Mouse (Mus musculus) megakaryocyte, embryonic 14.5 days (primary cell): ENCODE measurements at regions not wholly inside any gene's neighbourhood (a gene's known extent, or its start where the extent isn't known, plus 50 kb on each side); places are given as distances from the start of the nearest gene placed in this dataset.

Experiments used
- H3K27me3 ChIP-seq: replicated peaks from 2 replicates; pipeline ENCODE3; 2012; ENCODE audit warnings: inconsistent platforms
- H3K36me3 ChIP-seq: replicated peaks from 2 replicates; pipeline ENCODE3; 2012; ENCODE audit warnings: low read length, inconsistent platforms, mixed read lengths
- H3K4me1 ChIP-seq: 2 replicates; pipeline ENCODE4 v1.6.1; 2012; ENCODE audit warnings: inconsistent platforms
- H3K4me3 ChIP-seq: replicated peaks from 2 replicates; pipeline ENCODE3; 2012; ENCODE audit warnings: moderate library complexity, mild to moderate bottlenecking, inconsistent platforms
- H3K9me3 ChIP-seq: 2 replicates; pipeline ENCODE4 v1.6.1; 2012; ENCODE audit warnings: inconsistent platforms
- FLI1 ChIP-seq: IDR thresholded peaks from 2 replicates; pipeline ENCODE4 v1.6.1; 2012; ENCODE audit warnings: low read length, inconsistent platforms, mixed read lengths
- GATA1 ChIP-seq: IDR thresholded peaks from 3 replicates; pipeline ENCODE4 v1.6.1; 2012; ENCODE audit warnings: mixed read lengths, low read length, inconsistent platforms, borderline replicate concordance

DNA sequence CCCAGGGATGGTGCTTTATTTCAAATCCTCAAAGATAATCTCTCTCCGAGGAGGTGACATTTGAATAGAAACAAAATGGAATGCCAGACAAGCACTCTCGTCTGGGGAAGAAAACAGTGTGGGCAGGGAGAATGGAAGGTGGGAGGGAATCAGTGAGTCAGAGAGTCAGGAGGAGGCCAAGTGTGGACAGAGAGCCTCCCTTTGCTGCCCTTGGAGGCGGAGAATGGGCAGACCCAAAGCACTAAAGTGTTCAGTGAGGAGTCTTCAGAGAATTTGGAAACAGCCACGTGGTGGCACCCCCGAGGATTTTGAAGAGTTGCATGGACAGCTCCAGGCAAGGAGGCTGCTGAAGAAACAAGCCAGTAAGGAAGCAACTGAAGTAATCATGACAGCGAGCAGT lies 367.2 kb downstream of the Pdcd6ip start:
- TF ChIP-seq FLI1 (no peak), GATA1 (no peak)
- Histone ChIP-seq H3K4me1 (no peaks in the 10 kb centered on the region), H3K27me3 (no peaks in the 10 kb centered on the region), H3K9me3 (peaks cover 65% of the 10 kb centered on the region), H3K36me3 (no peaks in the 10 kb centered on the region), H3K4me3 (no peak overlapping the region)

DNA sequence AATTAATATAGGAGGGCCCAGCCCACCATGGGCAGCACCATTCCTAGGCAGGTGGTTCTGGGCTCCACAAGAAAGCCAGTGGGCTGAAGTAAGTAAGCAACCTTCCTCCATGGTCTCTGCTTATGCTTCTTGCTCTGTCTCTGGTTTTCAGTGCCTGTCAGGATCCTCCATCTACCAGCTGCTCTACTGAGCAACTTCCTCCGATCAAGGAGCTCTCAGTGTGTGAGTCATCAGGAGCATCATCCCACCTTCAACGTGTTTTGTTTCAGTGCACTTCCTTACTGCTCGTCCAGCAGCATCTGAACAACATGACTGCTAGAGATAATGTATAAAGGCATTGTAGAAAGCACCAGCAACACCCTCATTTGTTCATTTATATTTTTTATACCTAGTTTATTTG lies 368.0 kb downstream of the Pdcd6ip start:
- Histone ChIP-seq H3K4me1 (no peaks in the 10 kb centered on the region), H3K9me3 (peaks cover 65% of the 10 kb centered on the region), H3K27me3 (no peaks in the 10 kb centered on the region), H3K36me3 (no peaks in the 10 kb centered on the region), H3K4me3 (no peak overlapping the region)
- TF ChIP-seq GATA1 (no peak), FLI1 (no peak)

DNA sequence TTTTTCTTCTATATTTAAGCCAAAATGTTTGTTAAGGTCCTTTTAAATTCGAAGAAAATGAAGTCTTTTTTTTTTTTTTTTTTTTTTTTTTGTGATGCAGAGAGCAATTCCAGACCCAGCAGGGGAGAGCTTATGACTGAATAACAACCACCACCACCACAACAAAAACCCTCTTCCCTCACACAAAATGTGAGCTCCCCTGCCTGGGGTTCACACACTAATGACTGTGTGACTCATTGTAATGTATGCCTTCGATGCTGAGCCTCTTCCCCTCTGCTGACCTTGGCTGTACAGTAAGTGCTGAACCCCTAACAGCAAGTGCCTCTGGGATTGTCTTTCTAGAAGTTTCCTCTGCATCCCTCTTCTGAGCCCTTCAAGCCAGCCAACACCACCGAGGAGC lies 383.6 kb downstream of the Pdcd6ip start:
- Histone ChIP-seq H3K9me3 (peaks cover 35% of the 10 kb centered on the region), H3K36me3 (no peaks in the 10 kb centered on the region), H3K27me3 (no peaks in the 10 kb centered on the region), H3K4me3 (no peak overlapping the region), H3K4me1 (no peaks in the 10 kb centered on the region)
- TF ChIP-seq GATA1 (no peak), FLI1 (no peak)

DNA sequence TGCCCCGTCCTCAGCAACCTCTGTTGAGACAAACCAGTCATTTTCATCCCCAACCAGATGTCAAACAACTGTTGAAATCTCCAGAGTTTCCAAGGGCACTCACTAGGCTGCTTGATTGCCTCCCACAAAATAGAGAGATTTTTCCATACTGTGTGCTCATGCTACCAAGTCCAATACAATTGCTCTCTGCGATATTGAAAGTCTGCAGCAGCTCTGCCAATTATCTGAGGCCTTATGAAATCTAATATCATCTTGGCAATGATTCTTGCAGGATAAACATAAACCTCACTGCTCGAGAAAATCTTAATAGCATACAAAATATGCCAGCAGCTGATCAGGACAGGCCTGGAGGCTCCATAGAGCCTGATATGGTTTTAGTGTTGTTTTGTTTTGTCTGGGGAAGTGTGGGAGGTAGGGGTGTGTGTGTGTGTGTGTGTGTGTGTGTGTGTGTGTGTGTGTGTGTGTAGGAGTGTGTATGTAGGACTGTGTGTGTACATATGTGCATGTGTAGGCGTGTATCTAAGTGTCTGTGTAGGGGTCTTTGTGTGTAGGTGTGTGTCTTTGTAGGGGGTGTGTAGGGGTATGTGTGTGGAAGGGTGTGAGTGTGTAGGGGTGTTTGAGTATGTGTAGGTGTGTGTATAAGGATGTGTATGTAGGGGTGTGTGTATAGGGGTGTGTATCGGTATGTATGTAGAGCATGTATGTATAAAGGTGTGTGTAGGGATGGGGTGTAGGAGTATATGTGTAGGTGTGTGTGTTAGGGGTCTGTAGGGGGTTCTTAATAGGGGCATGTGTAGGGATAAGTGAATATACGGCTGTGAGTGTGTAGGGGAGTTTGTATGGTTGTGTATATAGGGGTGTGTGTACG lies 398.1 kb downstream of the Pdcd6ip start:
- H3K9me3 ChIP-seq = peaks cover 44% of the 10 kb centered on the region
- no peaks in the 10 kb centered on the region for H3K27me3 ChIP-seq
- H3K36me3 ChIP-seq = no peaks in the 10 kb centered on the region
- H3K4me1 ChIP-seq = no peaks in the 10 kb centered on the region
- no peak for TF ChIP-seq FLI1
- TF ChIP-seq GATA1 = no peak
- no peak overlapping the region for H3K4me3 ChIP-seq

DNA sequence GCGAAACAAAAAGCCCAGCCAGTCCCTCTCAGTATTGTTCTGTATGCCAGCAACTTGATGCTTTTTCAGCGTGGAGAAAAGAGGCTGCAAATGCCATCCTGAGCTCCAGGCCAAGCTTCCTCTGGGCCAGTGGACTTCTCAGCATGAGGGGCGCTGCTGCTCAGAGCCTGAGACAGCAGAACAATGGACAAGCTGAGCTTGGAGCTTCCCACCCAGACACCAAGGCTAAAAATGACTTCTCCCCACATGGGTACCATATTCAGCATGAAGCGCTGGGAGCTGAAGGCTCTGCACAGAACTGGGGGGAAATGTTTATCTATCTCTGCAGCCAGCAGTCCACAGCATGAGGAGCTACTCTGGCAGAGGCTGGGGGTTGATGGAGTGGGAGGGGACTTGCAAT lies 402.3 kb downstream of the Pdcd6ip start:
- Histone ChIP-seq H3K4me3 (no peak overlapping the region), H3K36me3 (no peaks in the 10 kb centered on the region), H3K27me3 (no peaks in the 10 kb centered on the region), H3K4me1 (no peaks in the 10 kb centered on the region), H3K9me3 (peaks cover 45% of the 10 kb centered on the region)
- TF ChIP-seq FLI1 (no peak), GATA1 (no peak)

DNA sequence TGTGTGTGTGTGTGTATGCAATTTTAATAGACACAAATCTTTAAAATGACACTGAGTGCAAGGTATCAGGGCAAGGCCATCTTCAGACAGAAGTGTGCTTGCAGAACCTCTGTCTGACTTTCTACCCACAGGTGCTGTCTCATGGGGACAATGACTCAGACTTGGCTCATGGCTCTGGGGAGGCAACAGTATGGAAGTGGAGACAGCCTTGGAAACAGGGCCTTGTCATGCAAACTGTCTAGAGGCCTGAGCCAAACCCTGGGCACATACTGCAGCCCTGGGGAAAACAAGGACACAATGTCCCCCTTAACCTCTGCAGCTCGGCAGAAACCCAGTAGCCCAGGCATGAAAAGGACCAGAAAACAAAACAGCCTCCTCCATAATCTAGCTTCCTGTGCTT lies 405.6 kb downstream of the Pdcd6ip start:
- Histone ChIP-seq H3K27me3 (no peaks in the 10 kb centered on the region), H3K9me3 (peaks cover 45% of the 10 kb centered on the region), H3K36me3 (no peaks in the 10 kb centered on the region), H3K4me3 (no peak overlapping the region), H3K4me1 (no peaks in the 10 kb centered on the region)
- TF ChIP-seq GATA1 = no peak
- TF ChIP-seq FLI1 = no peak

DNA sequence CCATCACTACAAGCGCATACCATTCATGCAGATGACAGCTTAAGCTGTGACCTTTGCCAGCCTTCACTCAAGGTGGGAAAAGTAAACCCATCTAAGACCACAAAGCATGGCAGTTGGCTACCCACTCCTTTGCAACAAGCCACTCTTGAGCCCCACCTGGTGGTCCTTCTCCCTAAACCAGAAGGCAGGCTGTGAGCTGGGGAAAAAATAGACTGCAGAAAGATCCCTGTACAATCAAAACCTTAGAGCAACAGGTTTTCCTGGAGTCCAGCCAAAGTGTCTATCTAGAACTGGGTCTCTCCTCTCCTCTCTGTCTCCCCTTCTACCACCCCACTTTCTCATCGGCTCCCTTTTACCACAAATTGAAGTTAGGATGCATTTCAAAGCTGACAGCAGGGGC lies 407.2 kb downstream of the Pdcd6ip start:
- peaks cover 50% of the 10 kb centered on the region for H3K9me3 ChIP-seq

DNA sequence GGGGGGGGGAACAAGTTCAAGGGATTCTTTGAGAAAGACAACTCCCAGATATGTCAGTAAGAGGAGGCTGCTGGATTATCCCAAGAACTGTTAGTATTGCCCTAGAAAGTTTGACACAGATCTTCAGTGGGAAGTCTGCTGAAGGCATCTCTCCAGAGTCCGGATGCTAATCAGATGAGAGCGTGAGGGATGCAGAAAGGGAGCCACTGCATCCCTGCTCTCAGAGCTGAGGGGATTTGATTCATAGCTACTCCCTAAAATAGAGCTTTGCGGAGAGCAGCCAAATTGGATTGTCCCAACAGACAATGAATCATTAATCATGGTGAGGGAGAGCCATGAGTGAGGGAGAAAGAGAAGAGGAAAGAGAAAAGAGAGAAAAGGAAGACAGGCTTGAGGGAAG lies 408.2 kb downstream of the Pdcd6ip start:
- TF ChIP-seq FLI1 = no peak
- no peak for TF ChIP-seq GATA1
- H3K27me3 ChIP-seq = no peaks in the 10 kb centered on the region
- H3K9me3 ChIP-seq = peaks cover 52% of the 10 kb centered on the region
- H3K4me3 ChIP-seq = no peak overlapping the region
- H3K4me1 ChIP-seq = no peaks in the 10 kb centered on the region
- H3K36me3 ChIP-seq = no peaks in the 10 kb centered on the region

More for the DNA sequence above, 407.2 kb downstream of the Pdcd6ip start:
- Histone ChIP-seq H3K4me3 (no peak overlapping the region), H3K27me3 (no peaks in the 10 kb centered on the region), H3K4me1 (no peaks in the 10 kb centered on the region), H3K36me3 (no peaks in the 10 kb centered on the region)
- TF ChIP-seq GATA1 = no peak
- TF ChIP-seq FLI1 = no peak

- H3K27me3 ChIP-seq = no peaks in the 10 kb centered on the region
- TF ChIP-seq FLI1 (no peak), GATA1 (no peak)
- no peaks in the 10 kb centered on the region for H3K36me3 ChIP-seq
- no peak overlapping the region for H3K4me3 ChIP-seq
- H3K9me3 ChIP-seq = peaks cover 49% of the 10 kb centered on the region
- H3K4me1 ChIP-seq = no peaks in the 10 kb centered on the region
Measured at GRCm38 (mm10) chr9:113295850-113296467, 412.1 kb downstream of the Pdcd6ip start.

DNA sequence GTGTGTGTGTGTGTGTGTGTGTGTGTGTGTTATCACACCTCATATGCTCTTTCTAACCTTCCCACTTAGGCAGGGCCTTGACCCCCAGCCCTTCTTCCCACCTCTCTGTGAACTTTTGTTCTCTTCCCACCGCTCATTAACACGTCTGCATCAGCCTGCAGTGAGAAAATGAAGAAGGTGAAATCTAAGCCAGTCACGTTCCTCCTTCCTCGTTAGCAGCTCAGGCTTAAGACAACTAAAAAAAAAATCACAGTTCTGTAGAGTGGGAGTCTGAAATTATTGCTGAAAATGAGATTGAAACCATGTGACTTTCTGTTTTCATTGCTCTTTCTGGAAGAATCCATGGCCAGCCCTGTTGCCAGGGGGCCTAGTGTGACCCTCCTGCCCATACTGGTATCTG lies 420.7 kb downstream of the Pdcd6ip start:
- H3K36me3 ChIP-seq = no peaks in the 10 kb centered on the region
- H3K9me3 ChIP-seq = peaks cover 65% of the 10 kb centered on the region
- no peaks in the 10 kb centered on the region for H3K4me1 ChIP-seq
- H3K4me3 ChIP-seq = no peak overlapping the region
- no peaks in the 10 kb centered on the region for H3K27me3 ChIP-seq
- TF ChIP-seq GATA1 = no peak
